Mouse (Mus musculus) bone marrow, adult 2 months (tissue): Measurements from ENCODE around the gene Cdv3.

Experiments used
- CTCF ChIP-seq: fragments of 200-500 bp; IDR thresholded peaks from 2 replicates; pipeline ENCODE4 v1.5.1; 2011; ENCODE audit warnings: low read length, control low read depth; ENCODE audit not compliant: control insufficient read depth, insufficient read depth
- POLR2A ChIP-seq: fragments of 200-500 bp; IDR thresholded peaks from 2 replicates; pipeline ENCODE4 v1.6.1; 2011; ENCODE audit warnings: low read depth, mild to moderate bottlenecking, control low read depth, low read length, borderline replicate concordance; ENCODE audit not compliant: control insufficient read depth

DNA sequence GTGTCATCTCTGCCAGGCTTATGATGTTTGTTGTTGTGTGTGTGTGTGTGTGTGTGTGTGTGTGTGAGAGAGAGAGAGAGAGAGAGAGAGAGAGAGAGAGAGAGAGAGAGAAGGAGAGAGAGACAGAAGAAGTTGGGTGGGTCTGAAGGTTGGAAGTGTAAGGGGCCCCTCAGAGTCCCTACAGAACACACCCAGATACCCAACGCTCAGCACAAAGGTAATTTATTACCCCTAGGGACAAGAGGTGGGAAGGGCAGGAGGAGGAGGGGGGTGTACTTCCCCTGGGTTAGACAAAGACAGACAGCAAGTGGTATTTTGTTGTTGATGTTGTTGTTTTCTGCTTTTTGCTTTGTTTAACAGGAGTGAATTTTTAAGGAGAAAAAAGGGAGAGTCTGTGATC is 20.0 kb upstream of the Cdv3 start:
- TF ChIP-seq CTCF = no peak
- TF ChIP-seq POLR2A = no peak
